Mouse (Mus musculus): ENCODE measurements around the gene Sun2. TPM values are rescaled to one million over a fixed set of nuclear protein-coding genes. Genes with fewer than 3 reads are reported as not detected.
A peak's percentile ranks its signal among the peaks of the same experiment; 100 is the strongest.

Sun2 gene
- total RNA-seq, 2 experiments from 2014 or later = 26.3 to 43.4 TPM

DNA sequence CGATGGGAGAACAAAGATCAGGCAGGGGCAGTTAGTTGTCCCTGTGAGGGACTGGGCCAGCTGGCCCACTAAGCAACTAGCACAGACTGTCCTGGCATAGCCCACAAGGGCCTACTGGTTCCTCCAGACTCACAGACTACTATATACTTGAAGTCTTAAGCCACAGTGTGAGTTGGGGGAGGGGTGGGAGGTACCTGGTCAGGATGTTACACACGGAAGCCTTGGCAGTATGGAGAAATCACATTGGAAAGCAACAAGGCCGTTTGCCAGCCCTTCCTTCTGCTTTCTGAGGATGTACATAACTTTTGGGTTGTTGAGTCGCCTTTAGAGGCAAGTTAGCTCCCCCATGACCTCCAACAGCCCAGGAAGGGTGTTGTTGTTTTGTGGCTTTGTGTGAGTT lies 8.7 kb downstream of the Sun2 start:
- intact Hi-C loops (cut with DNase I) = no loop called here
- no peak for DNase-seq (ENCODE audit: low spot score in 2 of 2)

DNA sequence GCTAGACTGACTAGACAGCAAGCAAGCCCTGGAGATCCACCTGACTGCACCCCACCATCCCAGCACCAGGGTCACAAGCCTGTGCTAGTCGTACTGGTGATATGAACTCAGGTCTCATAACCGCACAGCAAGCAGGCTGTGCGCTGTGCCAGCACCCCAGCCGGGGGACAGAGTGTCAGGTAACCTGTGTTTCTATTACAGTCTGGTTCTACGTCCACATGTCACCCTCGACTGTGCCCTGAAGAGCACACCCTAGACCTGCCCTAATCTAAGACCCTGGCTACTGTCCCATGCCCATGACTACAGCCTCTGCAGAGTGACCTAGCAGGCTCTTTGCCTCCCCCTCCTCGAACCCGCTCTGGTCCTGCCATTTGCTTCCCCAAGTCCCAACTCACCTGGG lies 9.1 kb downstream of the Sun2 start:
- intact Hi-C loops (cut with DNase I) = no loop called here

DNA sequence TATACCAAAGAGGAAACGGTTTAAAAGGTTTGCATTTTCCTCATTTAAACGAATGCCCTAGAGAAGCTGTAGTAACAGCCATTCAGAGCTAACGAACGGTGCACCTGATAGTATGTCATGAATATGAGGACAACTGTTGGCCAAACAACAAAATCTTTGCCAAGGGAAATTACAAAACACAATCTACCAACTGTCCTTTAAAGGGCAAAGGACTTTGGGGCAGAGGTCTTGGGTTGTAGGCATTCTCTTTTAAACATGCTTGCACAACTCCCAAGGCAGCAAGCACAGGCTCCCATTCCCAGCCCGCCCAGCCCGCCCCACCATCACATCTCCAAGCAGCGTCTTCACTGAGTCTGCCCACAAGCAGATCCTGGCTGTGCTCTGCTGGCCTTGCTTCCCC lies 10.8 kb downstream of the Sun2 start:
- intact Hi-C loops (cut with DNase I) = no loop called here
- no peak for DNase-seq (ENCODE audit: low spot score in 2 of 2)

More for the DNA sequence above, 9.1 kb downstream of the Sun2 start:
- no peak for DNase-seq (ENCODE audit: low spot score in 2 of 2)

DNA sequence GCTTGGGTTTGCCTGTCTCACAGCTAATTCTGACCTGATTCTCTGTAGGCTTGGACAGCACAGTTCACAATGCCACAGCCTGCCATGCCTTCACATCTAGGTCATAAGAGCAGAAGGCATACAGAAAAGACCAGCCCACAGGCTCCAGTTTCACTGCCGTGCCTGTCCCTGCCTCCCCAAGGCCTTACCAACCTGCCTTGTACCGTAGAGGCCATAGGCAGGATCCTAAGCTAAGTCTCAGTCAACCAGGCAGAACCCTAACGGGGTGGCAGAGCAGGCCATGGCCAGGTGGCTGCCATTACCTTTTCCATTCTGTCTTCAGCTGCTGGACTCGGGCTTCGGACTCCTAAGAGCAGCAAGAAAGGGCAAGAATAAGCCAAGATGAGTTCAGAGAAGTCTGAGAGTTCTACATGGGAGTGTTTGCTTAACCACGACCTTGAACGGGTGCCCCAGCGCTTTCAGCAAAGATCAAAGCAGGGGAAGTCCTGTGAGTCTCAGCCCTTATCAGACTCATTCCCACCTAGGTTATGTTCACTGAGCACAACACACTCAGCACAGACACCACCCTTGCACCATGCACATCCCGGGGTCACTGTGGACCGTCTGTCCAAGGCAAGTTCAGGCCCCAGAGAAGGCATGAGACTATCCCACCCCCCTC lies 13.5 kb downstream of the Sun2 start:
- intact Hi-C loops (cut with DNase I) = no loop called here
- no peak for DNase-seq (ENCODE audit: low spot score in 2 of 2)

DNA sequence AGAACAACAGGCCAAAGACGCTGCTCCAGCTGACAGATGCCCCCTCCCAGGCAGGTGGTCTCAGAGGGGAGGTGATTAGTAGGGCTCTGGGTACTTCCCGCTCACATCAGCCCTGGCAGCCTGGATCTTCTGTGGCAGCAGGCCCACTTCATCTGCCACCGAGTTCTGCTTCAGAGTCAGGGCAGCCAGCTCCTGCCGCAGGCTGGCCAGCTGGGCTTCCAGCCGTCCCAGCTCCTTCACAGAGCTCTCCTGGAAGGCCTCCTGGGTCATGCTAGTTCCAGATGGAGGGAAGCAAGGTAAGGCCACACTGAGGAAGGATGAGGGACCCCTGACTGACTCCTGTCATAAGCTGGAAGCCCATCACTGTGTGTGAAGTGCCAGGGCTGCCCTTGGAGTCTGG lies 14.0 kb downstream of the Sun2 start:
- DNase-seq (ENCODE audit: low spot score in 2 of 2) = no peak
- intact Hi-C loops (cut with DNase I) = no loop called here

DNA sequence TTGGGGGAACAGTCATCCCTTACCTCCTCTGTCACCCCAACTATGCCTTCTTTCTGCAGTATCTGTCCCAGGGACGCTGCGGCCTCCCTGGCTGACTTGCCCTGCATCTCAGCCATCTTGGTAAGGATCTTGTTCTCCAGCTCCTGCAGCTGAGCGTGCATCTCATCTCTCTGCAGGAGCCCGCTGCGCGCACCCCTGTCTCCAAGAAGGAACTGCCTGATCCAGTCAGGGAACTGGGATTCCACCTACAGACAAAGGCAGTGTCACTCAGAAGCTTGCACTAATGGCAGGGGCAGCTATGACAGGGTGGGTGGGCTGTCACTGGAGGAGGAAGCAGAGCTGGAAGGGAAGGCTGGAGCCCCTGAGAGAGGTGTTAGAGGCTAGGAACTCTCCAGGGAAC lies 14.5 kb downstream of the Sun2 start:
- DNase-seq (ENCODE audit: low spot score in 2 of 2) = no peak
- intact Hi-C loops (cut with DNase I) = no loop called here

DNA sequence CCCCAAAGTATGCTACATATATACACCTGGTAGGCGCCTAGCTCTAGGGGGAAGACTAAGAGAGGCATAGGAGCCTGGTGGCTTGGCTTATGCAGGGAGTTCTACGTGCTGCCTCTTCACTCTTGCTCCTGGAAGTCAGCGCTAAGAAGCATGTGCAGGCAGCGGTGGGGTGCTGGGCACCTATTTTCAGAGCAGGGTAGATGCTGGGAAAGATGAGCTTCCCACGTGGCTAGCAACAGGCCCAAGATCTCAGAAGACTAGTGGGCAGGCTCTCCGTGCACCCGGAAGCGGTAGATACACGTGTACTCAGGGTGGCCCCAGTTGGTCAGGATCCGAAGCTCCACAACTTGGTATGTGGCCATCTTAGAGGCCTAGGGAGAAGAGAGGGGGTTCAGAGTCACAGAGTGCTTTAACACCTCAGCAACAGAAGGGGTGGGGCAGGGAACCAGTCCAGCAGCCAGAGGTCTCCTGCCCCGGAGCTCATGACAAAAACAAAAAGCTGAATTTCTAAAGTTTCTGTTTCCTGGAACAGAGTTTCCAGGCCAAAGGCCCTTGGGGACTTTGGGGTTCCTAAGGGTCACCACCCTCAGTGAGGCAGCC lies 17.0 kb downstream of the Sun2 start:
- peak; percentile 61 to 89 for DNase-seq (ENCODE audit: low spot score in 2 of 2)
- intact Hi-C loops (cut with DNase I) = no loop called here

DNA sequence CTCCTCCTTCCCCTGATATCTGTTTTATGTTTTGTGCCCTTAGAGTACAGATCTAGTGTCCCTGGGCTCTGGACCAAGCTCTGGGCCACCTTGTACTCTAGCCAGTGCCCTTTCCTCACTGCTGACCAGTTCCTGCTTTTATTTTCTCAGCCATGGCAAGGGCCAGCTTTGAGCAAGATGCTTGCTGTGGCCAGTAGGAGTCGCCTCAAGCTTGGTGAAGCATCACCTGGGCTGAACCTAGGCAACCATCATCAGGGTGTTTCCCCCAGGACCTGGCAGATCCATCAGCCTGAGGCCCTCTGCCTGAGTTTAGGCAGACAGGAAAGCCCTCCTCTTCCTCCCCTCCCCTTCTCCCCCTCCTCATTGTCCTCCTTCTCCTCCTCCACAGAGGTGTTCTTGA lies 18.9 kb downstream of the Sun2 start:
- DNase-seq (ENCODE audit: low spot score in 2 of 2) = peak in 1 of 2 experiments; percentile 60
- intact Hi-C loops (cut with DNase I) = no loop called here

DNA sequence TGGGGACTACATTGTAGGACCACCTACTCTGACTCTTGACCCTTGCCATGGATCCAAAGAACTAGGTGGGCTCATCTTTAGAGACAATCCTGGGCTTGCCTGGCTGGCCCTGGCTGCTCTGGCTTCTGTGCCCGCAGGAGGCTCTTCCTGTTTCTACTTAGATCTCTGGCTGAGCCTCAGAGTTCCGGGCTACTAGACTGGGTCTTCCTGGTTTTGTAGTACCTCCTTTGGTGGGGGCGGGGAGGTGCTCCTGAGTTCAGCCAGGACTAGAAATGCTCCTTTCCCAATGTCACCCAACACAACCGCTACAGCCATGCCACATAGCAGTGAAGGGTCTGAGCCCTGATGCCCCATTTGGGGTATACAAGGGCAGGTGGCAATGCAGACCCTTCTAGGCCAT lies 21.5 kb downstream of the Sun2 start:
- intact Hi-C loops (cut with DNase I) = no loop called here
- DNase-seq (ENCODE audit: low spot score in 2 of 2) = no peak

DNA sequence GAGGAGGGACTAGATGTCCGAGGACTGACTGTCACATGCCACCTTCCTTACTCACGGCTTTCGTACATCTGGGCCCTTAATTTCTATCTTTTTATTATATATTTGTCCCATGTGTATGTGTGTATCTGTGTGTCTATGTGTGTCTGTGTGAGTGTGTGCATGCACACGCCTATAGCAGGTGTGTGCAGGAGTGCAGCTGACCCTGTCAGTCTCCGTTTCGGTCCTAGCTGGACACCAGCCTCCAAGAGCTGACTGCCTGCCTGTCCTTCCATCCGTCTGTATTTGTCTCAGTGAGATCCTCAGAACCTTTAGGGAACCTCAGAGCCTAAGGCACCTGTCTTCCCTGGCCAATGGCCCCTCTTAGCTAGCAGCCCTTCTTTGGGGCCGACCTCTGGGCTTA lies 22.1 kb downstream of the Sun2 start:
- intact Hi-C loops (cut with DNase I) = no loop called here
- DNase-seq (ENCODE audit: low spot score in 2 of 2) = no peak

DNA sequence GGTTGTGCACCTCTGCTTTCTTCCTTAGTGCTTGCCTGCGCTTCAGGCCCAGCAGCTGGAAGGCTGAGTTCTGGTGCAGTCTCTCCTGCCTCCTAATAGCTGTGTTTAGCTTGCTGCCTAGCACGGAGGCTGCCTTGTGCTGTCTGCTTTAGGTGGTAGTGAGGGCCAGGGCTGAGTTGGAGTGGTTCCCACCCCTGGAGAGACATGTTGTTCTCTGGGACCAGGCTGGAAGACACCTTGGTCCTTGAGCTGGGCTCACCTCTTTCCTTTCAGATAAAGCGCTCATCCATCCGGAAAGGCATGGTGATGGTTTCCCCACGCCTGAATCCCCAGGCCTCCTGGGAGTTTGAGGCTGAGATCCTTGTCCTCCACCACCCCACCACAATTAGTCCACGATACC lies 25.6 kb downstream of the Sun2 start:
- no peak for DNase-seq (ENCODE audit: low spot score in 2 of 2)
- intact Hi-C loops (cut with DNase I) = no loop called here

DNA sequence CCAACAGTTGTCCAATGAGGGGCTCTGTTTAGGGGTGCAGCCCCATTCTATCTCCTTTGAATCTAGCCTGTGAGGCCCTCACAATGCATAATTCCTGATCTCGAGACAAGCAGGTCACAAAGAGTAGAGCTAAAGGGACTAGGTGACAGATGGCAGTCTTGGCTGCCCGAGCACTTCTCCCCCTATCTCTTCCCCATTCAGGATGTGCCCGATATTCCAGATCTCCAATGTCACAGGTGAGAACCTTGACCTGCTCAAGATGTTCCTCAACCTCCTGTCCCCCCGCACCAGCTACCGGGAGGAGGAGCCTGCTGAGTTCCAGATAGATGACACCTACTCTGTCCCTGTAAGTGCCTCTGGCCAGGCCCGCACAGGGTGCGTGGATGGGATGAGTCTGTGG lies 26.7 kb downstream of the Sun2 start:
- no peak for DNase-seq (ENCODE audit: low spot score in 2 of 2)
- intact Hi-C loops (cut with DNase I) = no loop called here

DNA sequence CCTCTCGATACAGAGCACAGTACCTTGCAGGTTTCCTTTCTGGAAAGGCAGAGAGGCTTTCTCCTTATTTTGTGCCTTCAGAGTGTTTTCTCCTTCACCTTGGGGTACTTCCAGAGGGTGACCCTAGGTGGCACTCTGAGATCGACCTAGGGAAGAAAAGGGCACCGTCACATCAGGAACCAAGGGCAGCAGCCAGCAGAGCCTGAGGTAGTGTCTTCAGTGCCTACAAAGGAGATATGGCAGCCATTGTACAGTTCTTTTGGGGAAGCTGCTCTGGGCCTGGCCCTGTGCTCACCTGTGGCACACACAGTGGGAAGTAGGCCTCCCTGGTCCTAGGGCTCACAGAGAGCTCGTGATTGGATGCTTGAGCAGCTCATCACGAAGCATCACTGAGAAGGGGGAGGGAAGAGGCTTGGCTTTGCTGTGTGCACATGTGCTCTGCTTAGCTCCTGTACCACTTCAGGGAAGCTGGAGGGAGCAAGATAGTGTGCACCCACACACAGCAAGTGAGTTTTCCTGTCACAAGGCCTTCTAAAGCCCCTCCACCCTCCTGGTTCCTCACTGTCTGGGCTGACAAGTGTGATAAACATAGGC lies 34.0 kb downstream of the Sun2 start:
- intact Hi-C loops (cut with DNase I) = no loop called here
- DNase-seq (ENCODE audit: low spot score in 2 of 2) = no peak

DNA sequence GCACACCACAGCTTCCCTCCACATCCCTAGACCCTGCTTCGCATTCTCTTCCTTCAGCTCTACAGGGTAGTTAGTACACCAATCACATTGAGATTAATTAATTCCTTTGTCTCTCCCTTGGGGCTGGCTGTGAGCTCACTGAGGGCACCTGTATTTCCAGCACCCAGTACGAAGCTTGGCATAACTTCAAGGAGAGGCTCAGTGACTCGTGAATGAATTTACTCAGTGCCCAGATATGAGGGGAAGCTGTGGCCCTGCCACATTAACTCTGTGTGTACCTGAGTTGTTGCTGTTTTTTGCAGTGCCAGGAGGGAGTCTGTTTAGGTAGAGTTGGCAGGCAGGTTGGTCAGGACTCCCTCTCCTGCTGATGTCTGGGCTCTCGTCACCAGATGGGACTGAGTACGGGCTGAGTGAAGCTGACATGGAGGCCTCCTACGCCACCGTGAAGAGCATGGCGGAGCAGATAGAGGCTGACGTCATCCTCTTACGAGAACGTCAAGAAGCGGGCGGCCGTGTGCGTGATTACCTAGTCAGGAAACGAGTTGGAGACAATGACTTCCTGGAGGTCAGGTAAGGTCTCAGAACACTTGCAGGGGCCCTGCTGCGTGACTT lies 35.6 kb downstream of the Sun2 start:
- intact Hi-C loops (cut with DNase I) = no loop called here
- no peak for DNase-seq (ENCODE audit: low spot score in 2 of 2)

DNA sequence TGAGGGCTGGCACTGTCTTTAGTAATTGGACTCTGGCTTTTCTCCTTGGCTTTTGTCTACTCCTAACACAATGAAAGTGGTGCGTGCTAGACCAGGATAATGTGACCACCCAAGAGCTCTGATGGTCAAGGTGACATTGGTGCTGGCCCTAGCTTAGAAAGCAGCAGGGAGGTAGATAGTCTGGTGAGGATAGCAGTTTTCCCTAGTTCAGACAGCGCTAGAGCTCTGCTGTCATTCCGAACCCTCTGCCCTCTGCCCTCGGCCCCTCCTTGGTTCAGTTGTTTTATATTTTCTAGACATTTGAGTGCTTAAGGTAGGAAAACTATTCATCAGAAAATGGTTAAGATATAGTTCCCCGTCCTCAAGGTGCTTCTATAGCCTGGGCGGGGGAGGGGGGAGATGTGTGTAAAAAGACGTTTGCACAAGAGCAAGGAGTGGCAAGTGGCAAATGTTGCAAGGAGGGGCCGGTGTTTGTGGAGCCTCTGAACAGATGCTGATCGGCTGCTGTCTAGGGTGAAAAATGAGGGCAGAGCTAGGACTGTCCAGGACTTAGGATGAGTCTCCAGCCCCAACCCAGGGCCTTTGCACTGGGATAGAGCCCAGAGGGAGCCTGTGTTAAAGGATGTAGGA lies 44.7 kb downstream of the Sun2 start:
- DNase-seq (ENCODE audit: low spot score in 2 of 2) = no peak
- intact Hi-C loops (cut with DNase I) = no loop called here

DNA sequence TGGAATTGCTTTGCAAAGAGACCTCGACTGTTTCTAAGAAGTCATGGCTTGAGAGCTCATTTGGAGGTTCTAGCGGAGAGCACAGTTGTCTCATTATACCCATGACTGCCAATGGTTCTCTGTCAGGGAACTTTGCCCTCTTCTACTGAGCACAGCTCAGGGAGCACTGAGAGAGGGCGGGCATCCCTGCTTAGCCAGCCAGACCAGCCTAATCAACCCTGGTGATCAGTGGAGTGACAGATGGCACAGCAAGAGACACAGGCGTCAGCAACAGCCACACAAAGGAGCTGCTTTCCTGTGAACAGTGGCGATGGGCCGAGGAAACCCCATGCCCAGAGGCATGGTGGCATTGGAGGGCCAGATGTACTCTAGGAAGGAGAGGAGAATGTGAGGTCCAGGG lies 45.3 kb downstream of the Sun2 start:
- intact Hi-C loops (cut with DNase I) = no loop called here
- no peak for DNase-seq (ENCODE audit: low spot score in 2 of 2)

DNA sequence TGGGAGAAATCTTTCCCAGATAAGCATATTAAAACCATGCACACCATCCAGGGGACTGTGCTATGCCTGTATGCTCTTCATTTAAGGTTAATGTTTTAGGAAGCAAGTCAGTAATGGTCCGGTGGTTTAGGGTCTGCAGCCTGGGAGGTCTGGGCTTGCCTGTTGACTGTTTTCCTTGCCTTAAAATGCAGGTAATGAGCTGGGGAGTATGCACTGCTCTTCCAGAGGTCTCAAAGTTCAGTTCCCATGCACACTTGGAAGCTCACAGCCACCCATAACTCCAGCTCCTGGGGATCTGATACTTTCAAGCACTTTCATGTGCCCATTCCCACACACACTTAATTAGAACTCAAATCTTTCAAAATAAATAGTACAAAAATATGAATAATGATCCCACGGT lies 45.8 kb downstream of the Sun2 start:
- no peak for DNase-seq (ENCODE audit: low spot score in 2 of 2)
- intact Hi-C loops (cut with DNase I) = no loop called here

DNA sequence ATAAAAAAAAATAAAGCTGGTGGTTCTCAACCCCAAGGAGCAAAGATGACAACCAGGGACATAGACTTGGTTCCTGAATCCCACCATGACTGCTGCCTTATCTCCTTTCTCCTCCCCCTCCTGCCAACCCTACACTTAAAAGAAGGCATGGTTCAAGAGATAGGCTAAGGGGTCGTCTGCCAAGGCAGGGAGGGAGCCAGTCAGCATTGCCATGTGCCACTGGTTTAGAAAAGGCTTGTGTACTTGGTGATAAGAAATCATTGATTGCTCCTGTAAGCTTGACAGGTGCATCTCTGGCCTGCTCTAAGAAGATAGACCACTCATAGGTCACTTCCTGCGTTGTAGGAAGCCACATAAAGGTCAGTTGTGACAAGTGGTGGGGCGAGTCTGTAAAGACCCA lies 46.8 kb downstream of the Sun2 start:
- intact Hi-C loops (cut with DNase I) = no loop called here
- no peak for DNase-seq (ENCODE audit: low spot score in 2 of 2)

DNA sequence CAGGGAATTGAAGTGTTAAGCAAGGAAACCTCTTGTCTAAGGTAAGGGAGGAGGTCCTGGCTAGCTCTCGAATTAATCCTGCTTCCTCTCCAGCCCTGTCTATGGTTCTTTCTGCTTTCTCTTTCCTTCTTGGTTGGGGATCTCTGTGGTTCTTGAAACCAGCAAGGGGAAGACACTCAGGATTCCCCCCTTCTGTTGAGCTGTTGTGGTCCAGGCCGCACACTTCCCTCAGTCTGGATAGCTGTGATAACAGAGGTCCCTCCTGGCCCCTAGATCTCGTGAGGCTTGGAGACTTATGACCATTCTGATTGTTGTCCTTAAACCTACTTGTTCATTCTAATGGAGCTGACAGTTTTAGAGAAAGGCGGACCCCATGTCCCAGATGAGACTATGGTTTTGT lies 47.8 kb downstream of the Sun2 start:
- no peak for DNase-seq (ENCODE audit: low spot score in 2 of 2)
- intact Hi-C loops (cut with DNase I) = no loop called here

DNA sequence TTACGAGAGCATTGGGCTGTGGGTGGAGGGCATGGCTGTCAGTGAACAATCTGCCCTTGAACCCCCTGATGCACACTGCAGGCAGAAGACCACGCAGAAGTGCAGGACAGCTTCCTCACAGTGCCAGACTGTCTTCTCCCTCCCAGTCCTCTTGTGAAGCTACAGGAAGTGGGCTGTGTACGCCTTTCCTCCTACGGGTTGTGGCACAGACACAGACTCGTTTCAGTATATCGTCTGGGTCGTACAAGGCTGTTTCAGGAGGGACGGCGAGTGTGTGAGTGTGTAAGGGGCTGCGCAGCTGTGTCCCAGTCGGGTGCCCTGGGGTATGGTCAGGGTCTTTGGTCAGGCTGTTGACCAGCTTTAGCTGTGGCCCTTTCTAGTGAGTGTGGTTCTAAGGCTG lies 48.6 kb downstream of the Sun2 start:
- no peak for DNase-seq (ENCODE audit: low spot score in 2 of 2)
- intact Hi-C loops (cut with DNase I) = no loop called here

DNA sequence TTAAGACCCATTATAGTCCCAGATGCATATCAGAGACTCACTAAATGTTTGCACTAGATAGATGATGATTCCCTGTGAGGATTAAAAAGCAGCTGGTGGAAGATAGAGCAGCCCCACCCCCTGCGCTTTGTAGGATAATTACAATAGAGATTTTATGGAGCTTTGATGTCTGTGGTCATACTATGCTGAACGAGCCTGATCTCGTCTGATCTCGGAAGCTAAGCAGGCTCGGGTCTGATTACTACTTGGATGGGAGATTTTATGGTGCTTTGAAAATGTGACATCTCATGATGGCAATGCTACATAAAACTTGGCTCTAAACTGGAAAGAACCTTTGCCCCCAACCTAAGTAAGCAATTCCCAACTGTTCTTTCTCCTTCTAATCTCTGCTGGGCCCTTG lies 50.0 kb downstream of the Sun2 start:
- DNase-seq (ENCODE audit: low spot score in 2 of 2) = no peak
- intact Hi-C loops (cut with DNase I) = no loop called here

Measured in left cerebral cortex, postnatal 25 days (tissue).